Mouse (Mus musculus) brain, embryonic 14.5 days (tissue): ENCODE measurements around the gene Olfr235.

Source experiments
- CTCF ChIP-seq: fragments of 200-500 bp; IDR thresholded peaks from 2 replicates; pipeline ENCODE4 v1.5.1; 2012; ENCODE audit warnings: inconsistent platforms, mild to moderate bottlenecking, moderate library complexity, borderline replicate concordance; ENCODE audit not compliant: insufficient read depth, insufficient read length; ENCODE audit errors: extremely low read depth
- POLR2A ChIP-seq: fragments of 200-500 bp; IDR thresholded peaks from 2 replicates; pipeline ENCODE4 v1.6.1; 2012; ENCODE audit warnings: mild to moderate bottlenecking, inconsistent platforms, borderline replicate concordance; ENCODE audit not compliant: poor library complexity, insufficient read depth, insufficient read length, severe bottlenecking; ENCODE audit errors: extremely low read depth

DNA sequence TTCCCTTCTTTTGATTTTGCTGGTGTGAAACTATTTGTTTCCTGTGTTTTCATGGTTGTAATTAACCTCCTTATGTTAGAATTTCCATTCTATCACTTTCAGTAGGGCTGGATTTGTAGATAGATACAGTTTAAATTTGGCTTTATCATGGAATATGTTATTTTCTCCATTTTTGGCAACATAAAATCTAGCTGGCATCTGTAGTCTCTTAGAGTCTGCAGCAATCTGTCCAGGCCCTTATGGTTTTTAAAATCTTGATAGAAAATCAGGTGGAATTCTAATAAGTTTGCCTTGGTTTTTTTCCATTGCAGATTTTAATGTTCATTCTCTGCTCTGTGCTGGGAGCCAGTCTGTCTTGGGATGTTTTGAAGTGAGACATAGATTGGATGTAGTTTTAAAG lies 32.1 kb downstream of the Olfr235 start:
- no peak for TF ChIP-seq CTCF
- no peak for TF ChIP-seq POLR2A
